Mouse (Mus musculus) small intestine, adult 2 months (tissue): ENCODE measurements around the gene Ahcyl2.

ENCODE experiments used
- CTCF ChIP-seq: fragments of 200-500 bp; IDR thresholded peaks from 2 replicates; pipeline ENCODE4 v1.5.1; 2012; ENCODE audit warnings: low read depth, mild to moderate bottlenecking, control low read depth, inconsistent platforms, low read length, moderate library complexity, mixed read lengths; ENCODE audit not compliant: insufficient replicate concordance, insufficient read length; ENCODE audit errors: extremely low read depth
- POLR2A ChIP-seq: fragments of 200-500 bp; IDR thresholded peaks from 2 replicates; pipeline ENCODE4 v1.6.1; 2012; ENCODE audit warnings: low read depth, mild to moderate bottlenecking, control low read depth, inconsistent platforms, low read length, moderate library complexity

GRCm38 (mm10) chr6:29931181-29931580 lies 163.4 kb downstream of the Ahcyl2 start:
- no peak for TF ChIP-seq POLR2A
- TF ChIP-seq CTCF, result no peak
